Mouse (Mus musculus) olfactory bulb, adult 2 months (tissue): ENCODE data around the gene Cradd.

Experiments
- CTCF ChIP-seq: fragments of 200-500 bp; IDR thresholded peaks from 2 replicates; pipeline ENCODE4 v1.5.1; 2012; ENCODE audit warnings: low read depth, mild to moderate bottlenecking, low read length, moderate library complexity; ENCODE audit not compliant: insufficient read depth
- POLR2A ChIP-seq: fragments of 200-500 bp; IDR thresholded peaks from 2 replicates; pipeline ENCODE4 v1.6.1; 2012; ENCODE audit warnings: mild to moderate bottlenecking, low read depth, low read length, moderate library complexity; ENCODE audit not compliant: insufficient read depth

DNA sequence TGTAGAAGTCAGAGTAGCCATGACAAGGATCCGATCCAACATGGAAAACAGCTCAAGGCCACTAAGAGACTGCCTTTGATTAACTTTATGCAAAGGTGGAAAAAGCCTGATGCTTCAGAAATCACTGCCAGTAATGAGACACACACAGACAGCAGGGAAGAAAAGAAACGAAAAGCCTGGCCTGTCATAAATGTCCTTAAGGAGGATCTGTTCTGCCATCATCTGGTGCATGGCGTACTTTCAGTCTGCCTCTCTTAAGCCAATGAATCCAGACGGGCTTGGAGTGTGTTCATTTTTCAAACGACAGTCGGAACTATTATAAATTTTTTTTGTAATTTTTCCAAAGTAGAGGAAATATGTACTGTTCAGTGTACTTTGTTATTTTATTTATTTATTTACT is 95.7 kb downstream of the Cradd start:
- TF ChIP-seq CTCF (no peak), POLR2A (no peak)
